Mouse (Mus musculus) CH12.LX (cell line): ENCODE results near the gene Gm17324. TPM values are rescaled to one million over a fixed set of nuclear protein-coding genes. Genes with fewer than 3 reads are reported as not detected.

Experiments used
- DNase-seq: peaks from one replicate; pipeline ENCODE4 v3.0.0-alpha.2; 2013; ENCODE audit errors: extremely low read depth
- H3K27ac ChIP-seq: 2 replicates; pipeline ENCODE4 v1.5.1; 2012; ENCODE audit warnings: low read depth, mild to moderate bottlenecking, control low read depth, moderate library complexity; ENCODE audit not compliant: insufficient read depth
- H3K27me3 ChIP-seq: replicated peaks from 2 replicates; pipeline ENCODE3; 2012; ENCODE audit warnings: inconsistent platforms
- H3K36me3 ChIP-seq, 2 experiments: replicated peaks in 1 of 2; 2 replicates each; pipeline versions ENCODE3 to v1.6.1; 2012; ENCODE audit warnings: inconsistent platforms in 1 of 2, low read length in 1 of 2, mild to moderate bottlenecking in 1 of 2, mixed read lengths in 1 of 2, moderate library complexity in 1 of 2; ENCODE audit not compliant: control insufficient read depth in 1 of 2, insufficient read depth in 1 of 2
- H3K4me1 ChIP-seq, 2 experiments: 2 replicates each; pipeline ENCODE4 v1.6.1; 2012; ENCODE audit warnings: inconsistent platforms in 1 of 2, moderate library complexity in 1 of 2; ENCODE audit not compliant: insufficient read depth in 2 of 2, control insufficient read depth in 1 of 2
- H3K4me2 ChIP-seq: 2 replicates; pipeline ENCODE4 v1.6.1; 2012; ENCODE audit warnings: low read depth, mild to moderate bottlenecking, control low read depth; ENCODE audit not compliant: poor library complexity, insufficient read depth, severe bottlenecking
- H3K4me3 ChIP-seq, 3 experiments: fragments of 150-350 bp in 1 of 3; sonication (generic) in 1 of 3; replicated peaks in 1 of 3; 2 replicates each; pipeline versions ENCODE3 to v1.5.1; 2011 to 2012; ENCODE audit warnings: low read depth in 2 of 3, low read length in 2 of 3, mild to moderate bottlenecking in 2 of 3, moderate library complexity in 2 of 3, control low read depth in 1 of 3, improper control_type of control experiment in 1 of 3, inconsistent platforms in 1 of 3, mixed read lengths in 1 of 3; ENCODE audit not compliant: poor library complexity in 1 of 3
- H3K79me2 ChIP-seq: replicated peaks from 2 replicates; pipeline ENCODE4 v1.6.1; 2012; ENCODE audit warnings: mild to moderate bottlenecking, moderate library complexity; ENCODE audit not compliant: control insufficient read depth, poor library complexity, insufficient read depth, severe bottlenecking; ENCODE audit errors: extremely low read depth
- H3K9ac ChIP-seq: 2 replicates; pipeline ENCODE4 v1.6.1; 2012; ENCODE audit warnings: low read depth, mild to moderate bottlenecking, control low read depth, moderate library complexity; ENCODE audit not compliant: insufficient read depth
- H3K9me3 ChIP-seq: replicated peaks from 2 replicates; pipeline ENCODE3; 2012; ENCODE audit warnings: low read length, inconsistent platforms, mixed read lengths
- BHLHE40 ChIP-seq: IDR thresholded peaks from 2 replicates; pipeline ENCODE4 v1.6.1; 2011; ENCODE audit warnings: mild to moderate bottlenecking, low read depth, low read length, improper control_type of control experiment
- CHD1 ChIP-seq: IDR thresholded peaks from 2 replicates; pipeline ENCODE4 v1.6.1; 2012; ENCODE audit warnings: low read depth, low read length, improper control_type of control experiment, inconsistent platforms
- CHD2 ChIP-seq: IDR thresholded peaks from 2 replicates; pipeline ENCODE4 v1.6.1; 2011; ENCODE audit warnings: low read length, improper control_type of control experiment
- E2F4 ChIP-seq: IDR thresholded peaks from 2 replicates; pipeline ENCODE4 v1.6.1; 2011; ENCODE audit warnings: low read depth, low read length, improper control_type of control experiment; ENCODE audit not compliant: insufficient replicate concordance
- ELF1 ChIP-seq: IDR thresholded peaks from 2 replicates; pipeline ENCODE4 v1.6.1; 2014; ENCODE audit warnings: low read depth, mild to moderate bottlenecking, inconsistent platforms, low read length, improper control_type of control experiment
- ETS1 ChIP-seq: conservative IDR thresholded peaks from 2 replicates; pipeline ENCODE4 v1.6.1; 2012; ENCODE audit warnings: low read depth, mild to moderate bottlenecking, inconsistent platforms, low read length, improper control_type of control experiment, moderate library complexity
- HCFC1 ChIP-seq: IDR thresholded peaks from 2 replicates; pipeline ENCODE4 v1.6.1; 2012; ENCODE audit warnings: low read depth, mild to moderate bottlenecking, inconsistent platforms, low read length, improper control_type of control experiment
- IRF4 ChIP-seq: IDR thresholded peaks from 2 replicates; pipeline ENCODE4 v1.6.1; 2014; ENCODE audit warnings: low read depth, mild to moderate bottlenecking, inconsistent platforms, low read length, improper control_type of control experiment
- JUN ChIP-seq: IDR thresholded peaks from 2 replicates; pipeline ENCODE4 v1.6.1; 2011; ENCODE audit warnings: low read depth, mild to moderate bottlenecking, low read length, improper control_type of control experiment, moderate library complexity; ENCODE audit not compliant: insufficient read depth
- JUND ChIP-seq: conservative IDR thresholded peaks from 2 replicates; pipeline ENCODE4 v1.6.1; 2011; ENCODE audit warnings: low read depth, low read length, improper control_type of control experiment
- MAX ChIP-seq: IDR thresholded peaks from 2 replicates; pipeline ENCODE4 v1.6.1; 2011; ENCODE audit warnings: low read length, improper control_type of control experiment
- MAZ ChIP-seq: IDR thresholded peaks from 2 replicates; pipeline ENCODE4 v1.6.1; 2012; ENCODE audit warnings: low read depth, mild to moderate bottlenecking, inconsistent platforms, low read length, improper control_type of control experiment, moderate library complexity
- NELFE ChIP-seq: IDR thresholded peaks from 2 replicates; pipeline ENCODE4 v1.6.1; 2011; ENCODE audit warnings: low read depth, low read length, improper control_type of control experiment
- PAX5 ChIP-seq: IDR thresholded peaks from 2 replicates; pipeline ENCODE4 v1.6.1; 2012; ENCODE audit warnings: low read length, inconsistent platforms, mixed read lengths
- POLR2A ChIP-seq: IDR thresholded peaks from 2 replicates; pipeline ENCODE4 v1.6.1; 2011; ENCODE audit warnings: low read depth, mild to moderate bottlenecking, improper control_type of control experiment, low read length
- POLR2AphosphoS2 ChIP-seq: IDR thresholded peaks from 2 replicates; pipeline ENCODE4 v1.6.1; 2011; ENCODE audit warnings: low read depth, low read length, improper control_type of control experiment
- RAD21 ChIP-seq: IDR thresholded peaks from 2 replicates; pipeline ENCODE4 v1.6.1; 2011; ENCODE audit warnings: low read depth, mild to moderate bottlenecking, low read length, improper control_type of control experiment, moderate library complexity
- RCOR1 ChIP-seq: conservative IDR thresholded peaks from 2 replicates; pipeline ENCODE4 v1.6.1; 2012; ENCODE audit warnings: low read depth, mild to moderate bottlenecking, inconsistent platforms, low read length, improper control_type of control experiment
- TBP ChIP-seq: conservative IDR thresholded peaks from 2 replicates; pipeline ENCODE4 v1.6.1; 2011; ENCODE audit warnings: low read depth, low read length, improper control_type of control experiment
- TCF12 ChIP-seq: IDR thresholded peaks from 2 replicates; pipeline ENCODE4 v1.6.1; 2014; ENCODE audit warnings: low read depth, mild to moderate bottlenecking, inconsistent platforms, low read length, improper control_type of control experiment
- dilution Hi-C: fragments of 300-500 bp; cut with MboI; formaldehyde crosslinking; loops from 2 replicates; pipeline ENCODE4 v1.14.3; 2020; ENCODE audit warnings: low sequenced_read_pairs; ENCODE audit not compliant: extremely low pct_unique_long_range_greater_than_20kb, extremely low pct_ligation_motif_present
- in situ Hi-C: fragments of 300-500 bp; cut with MboI; formaldehyde crosslinking; loops from 3 replicates; pipeline ENCODE4 v1.14.3; 2019; ENCODE audit warnings: low sequenced_read_pairs, low pct_ligation_motif_present, low pct_unique_long_range_greater_than_20kb, mixed read lengths
- polyA plus RNA-seq: library from polyadenylated mRNA; unstranded; fragments of >175 nt; gene quantifications from 2 replicates; pipeline ENCODE4 v1.2.1, GENCODE M21; 2012; ENCODE audit warnings: low read depth; ENCODE audit not compliant: insufficient read length
- total RNA-seq, 2 experiments: library from RNA; depleted of rRNA; stranded (reverse); fragments of 300-350 nt in 1 of 2; fragments of >200 nt in 1 of 2; gene quantifications; 2 replicates each; pipeline ENCODE4 v1.2.3; 2012 to 2014

Gm17324 gene
- total and polyA plus RNA-seq, 3 experiments: 0.55 TPM; not detected in 2

GRCm38 (mm10) chr9:78491169-78491568 lies 42.6 kb upstream of the Gm17324 start:
- Histone ChIP-seq H3K4me1 (peaks cover 13 to 48% of the 10 kb centered on the region in 2 experiments; a peak in 3 of 4 replicates), H3K36me3 (no peaks in the 10 kb centered on the region), H3K9me3 (no peaks in the 10 kb centered on the region), H3K9ac (no peak overlapping the region), H3K27me3 (no peaks in the 10 kb centered on the region), H3K27ac (no peak overlapping the region), H3K79me2 (no peaks in the 10 kb centered on the region), H3K4me3 (no peak overlapping the region), H3K4me2 (no peak overlapping the region)
- in situ Hi-C loops (no loop called here), dilution Hi-C loops (no loop called here)
- DNase-seq: no peak
- TF ChIP-seq E2F4 (no peak), TCF12 (0 out of 2 replicates have a peak, but pooled peaks have one; percentile 23)

GRCm38 (mm10) chr9:78488890-78489420 lies 40.4 kb upstream of the Gm17324 start, which contains the start of gene Eef1a1:
Eef1a1 (minus strand) TSS chr9:78489151.
- peak; percentile 56; the same call in 1 of the 2 replicates for TF ChIP-seq NELFE
- no peak for TF ChIP-seq POLR2AphosphoS2
- peak; percentile 9; the same call in 1 of the 2 replicates for TF ChIP-seq IRF4
- TF ChIP-seq BHLHE40: peak; percentile 52; the same call in 1 of the 2 replicates
- TF ChIP-seq RAD21: no peak
- TF ChIP-seq E2F4: 0 out of 2 replicates have a peak, but pooled peaks have one; percentile 38
- TF ChIP-seq JUND: peak; percentile 44; the same call in 1 of the 2 replicates
- peak; percentile 55; the same call in 1 of the 2 replicates for TF ChIP-seq TBP
- peak; percentile 83; the same call in 1 of the 2 replicates for TF ChIP-seq CHD2
- peak; percentile 71; the same call in 1 of the 2 replicates for TF ChIP-seq ETS1
- TF ChIP-seq CHD1: no peak; the same call in 1 of the 2 replicates
- TF ChIP-seq MAZ: peak; percentile 49; the same call in 1 of the 2 replicates
- TF ChIP-seq HCFC1: 0 out of 2 replicates have a peak, but pooled peaks have one; percentile 2
- 0 out of 2 replicates have a peak, but pooled peaks have one; percentile 7 for TF ChIP-seq JUN
- peak; percentile 81 for TF ChIP-seq POLR2A
- peak; percentile 72 for TF ChIP-seq TCF12
- no peak for TF ChIP-seq PAX5
- peak; percentile 84; the same call in 1 of the 2 replicates for TF ChIP-seq RCOR1
- TF ChIP-seq ELF1: peak; percentile 77
- TF ChIP-seq MAX: no peak
- H3K27me3 ChIP-seq: no peaks in the 10 kb centered on the region
- peak within 1 kb of the TSS; percentile 95 for H3K27ac ChIP-seq
- no peaks in the 10 kb centered on the region for H3K36me3 ChIP-seq
- H3K4me3 ChIP-seq: peak within 1 kb of the TSS; percentile 48 to 72 (median 61)
- H3K4me2 ChIP-seq: peak within 1 kb of the TSS; percentile 86
- H3K9ac ChIP-seq: peak within 1 kb of the TSS; percentile 86
- H3K4me1 ChIP-seq: peaks cover 13 to 53% of the 10 kb centered on the region in 2 experiments; a peak in 3 of 4 replicates
- in situ Hi-C loops: no loop called here
- no peaks in the 10 kb centered on the region for H3K9me3 ChIP-seq
- dilution Hi-C loops: no loop called here
- H3K79me2 ChIP-seq: no peaks in the 10 kb centered on the region
- DNase-seq: peak; percentile 90
